Mouse (Mus musculus) heart, postnatal 0 days (tissue): ENCODE results near the gene Skida1.

Experiments used
- CTCF ChIP-seq: IDR thresholded peaks from 2 replicates; pipeline ENCODE4 v1.5.1; 2016; ENCODE audit warnings: antibody characterized with exemption, control low read depth, low read depth
- EP300 ChIP-seq: IDR thresholded peaks from 2 replicates; pipeline ENCODE4 v1.6.1; 2016; ENCODE audit warnings: antibody characterized with exemption, low read depth

DNA sequence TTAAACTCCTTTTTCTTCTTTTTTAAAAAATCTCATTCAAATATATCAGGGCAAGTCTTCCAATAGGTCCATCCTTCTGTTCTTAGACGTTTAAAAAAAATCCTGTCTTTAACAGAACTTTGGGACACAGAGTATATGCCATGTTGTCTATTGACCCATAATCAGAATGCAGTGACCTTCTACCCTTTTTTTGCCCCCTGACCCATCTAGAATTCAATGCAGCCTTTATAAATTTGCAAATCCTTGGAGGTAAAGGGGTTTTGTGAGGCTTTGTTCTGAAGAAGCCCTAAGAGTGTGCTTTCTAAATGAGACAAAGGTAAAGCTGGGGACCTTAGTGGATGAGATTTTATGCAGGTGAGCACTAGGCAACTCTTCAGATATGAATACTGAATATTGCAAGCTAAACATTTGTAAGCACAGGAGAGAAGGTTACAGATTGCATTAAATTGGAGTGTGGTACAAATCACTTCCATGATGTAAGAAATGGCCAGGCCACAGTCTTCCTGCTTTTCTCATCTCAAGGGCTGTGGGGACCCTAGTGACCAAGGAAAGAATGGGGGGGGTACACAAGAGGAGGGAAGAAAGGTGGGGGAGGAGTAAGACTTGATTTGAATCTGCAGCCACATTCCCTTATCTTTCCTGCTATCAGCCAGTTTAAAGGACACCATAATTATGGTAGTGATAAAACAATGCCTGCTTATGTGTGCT is 4.5 kb upstream of the Skida1 start:
- TF ChIP-seq CTCF (no peak), EP300 (no peak)
